Mouse (Mus musculus) spleen, adult 2 months (tissue): ENCODE results near the gene Ndufa4l2. TPM values are rescaled to one million over a fixed set of nuclear protein-coding genes. Genes with fewer than 3 reads are reported as not detected.

Experiments used
- DNase-seq, 2 experiments: peaks; one replicate each; pipeline versions ENCODE4 v3.0.0 to v3.0.0-alpha.2; 2012 to 2021; ENCODE audit warnings: low spot score in 2 of 2, low read depth in 1 of 2
- H3K27ac ChIP-seq: fragments of 200-500 bp; 2 replicates; pipeline ENCODE4 v1.5.1; 2012; ENCODE audit warnings: low read length, inconsistent platforms; ENCODE audit not compliant: insufficient read depth
- H3K27me3 ChIP-seq: fragments of 200-500 bp; 2 replicates; pipeline ENCODE4 v1.6.1; 2012; ENCODE audit warnings: mild to moderate bottlenecking, moderate library complexity, low read length, inconsistent platforms; ENCODE audit not compliant: control insufficient read depth, insufficient read depth
- H3K36me3 ChIP-seq: fragments of 200-500 bp; 2 replicates; pipeline ENCODE4 v1.6.1; 2012; ENCODE audit warnings: mild to moderate bottlenecking, low read length, inconsistent platforms; ENCODE audit not compliant: control insufficient read depth, insufficient read depth
- H3K4me1 ChIP-seq: fragments of 200-500 bp; 2 replicates; pipeline ENCODE4 v1.6.1; 2011; ENCODE audit warnings: inconsistent platforms; ENCODE audit not compliant: control insufficient read depth, insufficient read depth, insufficient read length
- H3K4me3 ChIP-seq: fragments of 200-500 bp; 2 replicates; pipeline ENCODE4 v1.5.1; 2011; ENCODE audit warnings: mild to moderate bottlenecking, inconsistent platforms; ENCODE audit not compliant: insufficient read depth, insufficient read length; ENCODE audit errors: extremely low read depth
- CTCF ChIP-seq: fragments of 200-500 bp; IDR thresholded peaks from 2 replicates; pipeline ENCODE4 v1.5.1; 2011; ENCODE audit warnings: mild to moderate bottlenecking, inconsistent platforms; ENCODE audit not compliant: insufficient read depth, insufficient read length, insufficient replicate concordance; ENCODE audit errors: extremely low read depth
- POLR2A ChIP-seq: fragments of 200-500 bp; IDR thresholded peaks from 2 replicates; pipeline ENCODE4 v1.6.1; 2011; ENCODE audit warnings: low read depth, low read length, inconsistent platforms
- WGBS: fragments of 180-500 bp; shearing (Covaris S2); methylation state at CpG from one replicate; pipeline ENCODE4 v1.1.7; 2018; 5-methylcytosine and 5-hydroxymethylcytosine counted together
- polyA plus RNA-seq: library from polyadenylated mRNA; depleted of rRNA; stranded (reverse); fragments of >200 nt; gene quantifications from 2 replicates; pipeline ENCODE4 v1.2.3, GENCODE M21; 2012

The Ndufa4l2 gene
- polyA plus RNA-seq, 1 experiment: 6.9 TPM

GRCm38 (mm10) chr10:127519903-127520713 is 5.3 kb downstream of the Ndufa4l2 start:
- Histone ChIP-seq H3K27me3 (peaks cover 7% of the 10 kb centered on the region), H3K27ac (no peak overlapping the region), H3K4me3 (no peak overlapping the region), H3K36me3 (peaks cover 18% of the 10 kb centered on the region), H3K4me1 (peaks cover 7% of the 10 kb centered on the region)
- no peak for DNase-seq
- TF ChIP-seq CTCF: no peak
- TF ChIP-seq POLR2A: no peak
- 91% methylated on average over 37 of the region's 37 CpGs for WGBS

- Histone ChIP-seq H3K27me3 (peaks cover 9% of the 10 kb centered on the region), H3K36me3 (peaks cover 18% of the 10 kb centered on the region), H3K4me1 (peaks cover 7% of the 10 kb centered on the region), H3K27ac (no peak overlapping the region), H3K4me3 (no peak overlapping the region)
- TF ChIP-seq POLR2A: no peak
- TF ChIP-seq CTCF: no peak
- no peak for DNase-seq
- 84% methylated on average over 20 of the region's 20 CpGs for WGBS
These were observed 6.1 kb downstream of the Ndufa4l2 start for GRCm38 (mm10) chr10:127520714-127521357.

GRCm38 (mm10) chr10:127521611-127522080 is 6.9 kb downstream of the Ndufa4l2 start:
- no peak overlapping the region for H3K27ac ChIP-seq
- H3K27me3 ChIP-seq: peaks cover 14% of the 10 kb centered on the region
- no peak for TF ChIP-seq POLR2A
- TF ChIP-seq CTCF: no peak
- WGBS: 3% methylated on average over 12 of the region's 12 CpGs
- peaks cover 18% of the 10 kb centered on the region for H3K36me3 ChIP-seq
- no peak for DNase-seq
- H3K4me1 ChIP-seq: peaks cover 12% of the 10 kb centered on the region
- peak overlapping the region; percentile 77 for H3K4me3 ChIP-seq

- no peak within 1 kb of the TSS for H3K27ac ChIP-seq
- peak within 1 kb of the TSS; percentile 77 for H3K4me3 ChIP-seq
- TF ChIP-seq CTCF (no peak), POLR2A (no peak)
- WGBS: under 1% methylated on average over 21 of the region's 21 CpGs
- peaks cover 13% of the 10 kb centered on the region for H3K4me1 ChIP-seq
- H3K27me3 ChIP-seq: peaks cover 14% of the 10 kb centered on the region
- peak; percentile 70 to 75 for DNase-seq
- peaks cover 18% of the 10 kb centered on the region for H3K36me3 ChIP-seq
These were observed 7.4 kb downstream of the Ndufa4l2 start, which contains the start of gene Shmt2 for GRCm38 (mm10) chr10:127522088-127522581. Gene Shmt2 (minus strand): TSS chr10:127522444.

- Histone ChIP-seq H3K27ac (no peak overlapping the region), H3K4me3 (no peak overlapping the region), H3K36me3 (no peaks in the 10 kb centered on the region), H3K27me3 (peaks cover 20% of the 10 kb centered on the region), H3K4me1 (peaks cover 13% of the 10 kb centered on the region)
- TF ChIP-seq CTCF: no peak
- no peak for TF ChIP-seq POLR2A
- DNase-seq: no peak
- 21% methylated on average over 23 of the region's 23 CpGs for WGBS
These were observed 10.0 kb downstream of the Ndufa4l2 start for GRCm38 (mm10) chr10:127524646-127525255.

GRCm38 (mm10) chr10:127526048-127526447 is 11.3 kb downstream of the Ndufa4l2 start:
- Histone ChIP-seq H3K4me3 (peak overlapping the region; percentile 31; the same call in 1 of the 2 replicates), H3K36me3 (no peaks in the 10 kb centered on the region), H3K4me1 (peaks cover 9% of the 10 kb centered on the region), H3K27ac (no peak overlapping the region), H3K27me3 (peaks cover 25% of the 10 kb centered on the region)
- WGBS: 2% methylated on average over 26 of the region's 26 CpGs
- no peak for DNase-seq
- TF ChIP-seq CTCF (no peak), POLR2A (no peak)
